Mouse (Mus musculus): Measurements from ENCODE around the gene Smim1.
A peak's percentile ranks its signal among the peaks of the same experiment; 100 is the strongest.

Smim1 gene

GRCm38 (mm10) chr4:154021432-154021831, 4.6 kb downstream of the Smim1 start:
- DNase-seq (ENCODE audit: low spot score): no peak

- DNase-seq (ENCODE audit: low spot score): peak; percentile 42
Observed at GRCm38 (mm10) chr4:154019571-154019970, 6.5 kb downstream of the Smim1 start.

- no peak for DNase-seq (ENCODE audit: low spot score)
Observed at GRCm38 (mm10) chr4:154015476-154015875, 10.6 kb downstream of the Smim1 start.

GRCm38 (mm10) chr4:154012132-154012882, 13.7 kb downstream of the Smim1 start:
- DNase-seq (ENCODE audit: low spot score): peak; percentile 7

- DNase-seq (ENCODE audit: low spot score): peak; percentile 91
Observed at GRCm38 (mm10) chr4:154011646-154012089, 14.4 kb downstream of the Smim1 start, which contains the start of gene Lrrc47. Gene Lrrc47 (plus strand): TSS chr4:154011731.

- DNase-seq (ENCODE audit: low spot score): no peak
Observed at GRCm38 (mm10) chr4:154010907-154011645, 15.0 kb downstream of the Smim1 start.

GRCm38 (mm10) chr4:154007759-154008158, 18.3 kb downstream of the Smim1 start:
- DNase-seq (ENCODE audit: low spot score): no peak

GRCm38 (mm10) chr4:154006264-154006663, 19.8 kb downstream of the Smim1 start:
- no peak for DNase-seq (ENCODE audit: low spot score)

GRCm38 (mm10) chr4:154005488-154005887, 20.5 kb downstream of the Smim1 start:
- peak; percentile 28 for DNase-seq (ENCODE audit: low spot score)

- no peak for DNase-seq (ENCODE audit: low spot score)
Observed at GRCm38 (mm10) chr4:153993505-153993904, 32.5 kb downstream of the Smim1 start.

GRCm38 (mm10) chr4:153992715-153993114, 33.3 kb downstream of the Smim1 start:
- DNase-seq (ENCODE audit: low spot score): no peak

- no peak for DNase-seq (ENCODE audit: low spot score)
Observed at GRCm38 (mm10) chr4:153980470-153980869, 45.6 kb downstream of the Smim1 start.

- DNase-seq (ENCODE audit: low spot score): no peak
Observed at GRCm38 (mm10) chr4:153979243-153979642, 46.8 kb downstream of the Smim1 start.

GRCm38 (mm10) chr4:153975768-153976167, 50.3 kb downstream of the Smim1 start:
- DNase-seq (ENCODE audit: low spot score): peak; percentile 9

GRCm38 (mm10) chr4:153975292-153975662, 50.8 kb downstream of the Smim1 start:
- no peak for DNase-seq (ENCODE audit: low spot score)

GRCm38 (mm10) chr4:153974431-153975291, 51.4 kb downstream of the Smim1 start, which contains the start of the genes Dffb and Cep104:
Gene Dffb (minus strand): TSS chr4:153975126.
Gene Cep104 (plus strand): TSS chr4:153975194.
- DNase-seq (ENCODE audit: low spot score): peak; percentile 95
